Mouse (Mus musculus) kidney, embryonic 14.5 days (tissue): ENCODE measurements around the gene Bag2. TPM values are rescaled to one million over a fixed set of nuclear protein-coding genes. Genes with fewer than 3 reads are reported as not detected.

Experiments
- ATAC-seq: fragments of 200-750 bp; cut with Nextera tagmentation; 2 replicates; pipeline ENCODE4 v1.8.0; 2017; ENCODE audit warnings: moderate number of reproducible peaks, mild to moderate bottlenecking, moderate TSS enrichment, moderate library complexity; ENCODE audit not compliant: low FRiP score, low TSS enrichment
- H3K27ac ChIP-seq: fragments of 300-500 bp; sonication (generic); 2 replicates; pipeline ENCODE4 v1.5.1; 2014; ENCODE audit warnings: low read depth, mild to moderate bottlenecking, low read length, moderate library complexity, mixed read lengths
- H3K27me3 ChIP-seq: fragments of 300-500 bp; sonication (generic); 2 replicates; pipeline ENCODE4 v1.6.1; 2014; ENCODE audit warnings: mild to moderate bottlenecking, low read length; ENCODE audit not compliant: control insufficient read depth, insufficient read depth
- H3K36me3 ChIP-seq: fragments of 300-500 bp; sonication (generic); 2 replicates; pipeline ENCODE4 v1.6.1; 2014; ENCODE audit warnings: low read length, mixed read lengths; ENCODE audit not compliant: control insufficient read depth, insufficient read depth
- H3K4me1 ChIP-seq: fragments of 300-500 bp; sonication (generic); 2 replicates; pipeline ENCODE4 v1.6.1; 2014; ENCODE audit warnings: low read length, mixed read lengths; ENCODE audit not compliant: control insufficient read depth, insufficient read depth
- H3K4me2 ChIP-seq: fragments of 300-500 bp; sonication (generic); replicated peaks from 2 replicates; pipeline ENCODE4 v1.6.1; 2014; ENCODE audit warnings: low read depth, mild to moderate bottlenecking, low read length
- H3K4me3 ChIP-seq: fragments of 300-500 bp; sonication (generic); 2 replicates; pipeline ENCODE4 v1.5.1; 2014; ENCODE audit warnings: mild to moderate bottlenecking, low read length
- H3K9ac ChIP-seq: fragments of 300-500 bp; sonication (generic); 2 replicates; pipeline ENCODE4 v1.6.1; 2014; ENCODE audit warnings: low read depth, mild to moderate bottlenecking, low read length, moderate library complexity
- H3K9me3 ChIP-seq: fragments of 300-500 bp; sonication (generic); 2 replicates; pipeline ENCODE4 v1.6.1; 2016; ENCODE audit warnings: low read length; ENCODE audit not compliant: control insufficient read depth
- WGBS: fragments of 180-500 bp; shearing (Covaris S2); extraction: QIAGEN DNeasy Blood & Tissue Kit; methylation state at CpG from one replicate; pipeline ENCODE4 v1.1.7; 2014; 5-methylcytosine and 5-hydroxymethylcytosine counted together
- polyA plus RNA-seq: library from polyadenylated mRNA; unstranded; fragments of >200 nt; fragmentation: Nextera tagmentation; extraction: Ambion mirVana; gene quantifications from 2 replicates; pipeline ENCODE4 v1.2.1, GENCODE M21; 2014

Gene Bag2
- polyA plus RNA-seq, 1 experiment from 2014 or later, result 87.5 TPM

DNA sequence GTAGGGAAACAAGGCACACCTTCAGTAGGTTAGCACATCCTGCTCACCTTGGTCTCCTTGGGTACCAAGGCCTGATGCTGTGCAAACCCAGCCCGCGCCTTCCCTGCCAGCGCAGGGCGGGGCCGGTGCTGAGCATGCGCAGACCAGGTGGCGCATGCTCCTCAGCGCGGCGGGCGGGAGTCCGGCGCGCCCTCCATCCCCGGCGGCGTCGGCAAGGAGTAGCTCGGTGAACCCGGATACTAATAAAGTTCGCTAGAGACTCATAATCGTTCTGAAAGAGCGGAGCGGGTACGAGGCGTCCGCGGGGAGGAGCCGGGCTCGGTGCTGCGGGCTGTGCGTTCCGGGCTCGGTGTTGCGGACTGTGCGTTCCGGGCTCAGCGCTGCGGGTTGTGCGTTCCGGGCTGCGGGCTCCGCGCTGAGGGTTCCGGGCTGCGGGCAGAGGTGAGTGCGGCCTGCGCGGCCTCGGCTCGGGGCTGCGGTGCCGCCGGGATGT is 37.8 kb downstream of the Bag2 start, which contains the start of gene Rab23:
TSS of gene Rab23 (plus strand) at position 155 of the 493 bp plus-strand sequence.
- H3K27ac ChIP-seq, result peak within 1 kb of the TSS; percentile 87
- peak within 1 kb of the TSS; percentile 56 for H3K4me2 ChIP-seq
- no peaks in the 10 kb centered on the region for H3K9me3 ChIP-seq
- peak within 1 kb of the TSS; percentile 92 for H3K9ac ChIP-seq
- no peaks in the 10 kb centered on the region for H3K27me3 ChIP-seq
- ATAC-seq, result peak; percentile 95
- H3K36me3 ChIP-seq, result peaks cover 22% of the 10 kb centered on the region
- peaks cover 5% of the 10 kb centered on the region; the same call in 1 of the 2 replicates for H3K4me1 ChIP-seq
- peak within 1 kb of the TSS; percentile 83 for H3K4me3 ChIP-seq
- WGBS, result under 1% methylated on average over 52 of the region's 54 CpGs

DNA sequence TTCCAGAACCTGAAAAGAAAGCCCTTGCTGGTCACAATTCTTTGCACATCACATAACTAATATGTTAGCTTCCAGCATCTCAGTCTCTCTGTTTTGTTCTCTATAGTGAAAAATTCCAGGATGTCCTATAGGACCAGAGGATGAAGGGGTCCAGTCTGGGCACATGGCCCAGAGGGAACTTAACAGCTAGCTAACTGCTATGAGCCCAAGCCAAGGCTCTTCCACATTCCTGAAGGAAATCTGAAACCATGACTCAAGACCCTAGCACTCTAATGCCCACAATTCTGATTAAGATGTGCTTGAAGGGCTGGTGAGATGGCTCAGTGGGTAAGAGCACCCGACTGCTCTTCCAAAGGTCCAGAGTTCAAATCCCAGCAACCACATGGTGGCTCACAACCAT is 40.0 kb downstream of the Bag2 start:
- Histone ChIP-seq H3K36me3 (peaks cover 7% of the 10 kb centered on the region; the same call in 1 of the 2 replicates), H3K4me1 (peaks cover 5% of the 10 kb centered on the region; the same call in 1 of the 2 replicates), H3K9ac (no peak overlapping the region), H3K4me2 (no peak overlapping the region), H3K4me3 (no peak overlapping the region), H3K27ac (no peak overlapping the region), H3K27me3 (no peaks in the 10 kb centered on the region), H3K9me3 (no peaks in the 10 kb centered on the region)
- 89% methylated on average over 1 of the region's 1 CpGs for WGBS
- no peak for ATAC-seq

DNA sequence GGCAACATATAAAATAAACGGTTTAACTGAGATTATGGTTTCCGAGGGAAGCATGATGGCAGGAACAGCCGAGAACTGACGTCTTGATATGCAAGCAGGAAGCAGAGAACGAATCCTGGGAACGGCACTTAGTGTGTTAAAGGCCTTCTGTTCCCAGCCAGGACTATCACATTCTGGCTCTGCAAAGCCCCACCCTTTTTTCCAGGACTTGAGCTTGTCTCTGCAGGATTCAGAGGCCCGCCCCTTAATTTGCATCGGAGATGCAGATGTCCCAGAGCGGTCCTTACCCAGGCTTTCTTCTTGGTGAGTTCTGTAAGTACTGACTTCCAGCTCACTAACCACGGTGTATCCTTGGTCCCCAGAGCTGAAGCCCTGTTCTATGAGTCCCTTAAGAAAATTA is 42.8 kb downstream of the Bag2 start:
- no peak overlapping the region for H3K9ac ChIP-seq
- ATAC-seq, result no peak
- no peak overlapping the region for H3K4me3 ChIP-seq
- H3K4me1 ChIP-seq, result no peaks in the 10 kb centered on the region
- H3K36me3 ChIP-seq, result no peaks in the 10 kb centered on the region
- no peak overlapping the region for H3K4me2 ChIP-seq
- no peak overlapping the region for H3K27ac ChIP-seq
- WGBS, result 7% methylated on average over 10 of the region's 10 CpGs
- H3K27me3 ChIP-seq, result no peaks in the 10 kb centered on the region
- no peaks in the 10 kb centered on the region for H3K9me3 ChIP-seq

DNA sequence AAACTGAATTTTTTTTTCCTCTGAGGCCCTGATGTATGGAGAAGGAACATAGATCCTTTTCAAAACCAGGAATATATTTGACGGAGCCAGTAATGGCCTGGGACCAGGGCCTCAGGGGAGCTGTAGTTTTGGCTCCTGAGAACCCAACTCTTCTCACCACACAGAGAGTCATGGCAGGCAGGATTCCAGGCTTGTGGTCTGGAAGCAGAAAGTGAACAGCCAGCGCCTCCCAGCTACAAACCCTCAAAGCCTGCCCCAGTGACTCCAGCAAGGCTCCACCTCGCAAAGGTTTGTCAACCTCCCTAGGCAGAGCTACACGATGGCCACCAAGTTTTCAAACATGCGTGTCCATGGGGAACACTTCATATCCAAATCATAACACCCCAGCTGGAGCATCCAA is 45.6 kb downstream of the Bag2 start:
- H3K4me1 ChIP-seq, result no peaks in the 10 kb centered on the region
- H3K9me3 ChIP-seq, result no peaks in the 10 kb centered on the region
- ATAC-seq, result no peak
- no peak overlapping the region for H3K9ac ChIP-seq
- no peak overlapping the region for H3K27ac ChIP-seq
- H3K36me3 ChIP-seq, result no peaks in the 10 kb centered on the region
- H3K27me3 ChIP-seq, result no peaks in the 10 kb centered on the region
- no peak overlapping the region for H3K4me2 ChIP-seq
- 86% methylated on average over 5 of the region's 5 CpGs for WGBS
- H3K4me3 ChIP-seq, result no peak overlapping the region

DNA sequence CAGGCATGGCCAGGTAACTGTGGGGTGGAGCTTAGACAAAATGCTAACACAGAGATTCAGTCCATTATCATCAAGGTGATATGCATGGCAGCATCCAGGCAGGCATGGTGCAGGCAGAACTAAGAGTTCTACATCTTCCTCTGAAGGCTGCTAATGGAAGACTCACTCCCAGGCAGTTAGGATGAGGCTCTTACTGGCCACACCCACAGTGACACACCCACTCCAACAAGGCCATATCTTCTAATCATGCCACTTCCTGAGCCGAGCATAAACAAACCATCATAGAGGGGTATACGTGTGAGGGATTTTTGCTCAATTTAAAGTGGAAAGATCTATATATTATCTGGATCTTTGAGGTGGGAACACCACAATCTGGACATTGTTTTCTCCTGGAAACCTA is 48.0 kb downstream of the Bag2 start:
- H3K36me3 ChIP-seq, result no peaks in the 10 kb centered on the region
- no peak overlapping the region for H3K4me3 ChIP-seq
- no peak overlapping the region for H3K9ac ChIP-seq
- no peak overlapping the region for H3K27ac ChIP-seq
- WGBS, result 81% methylated on average over 2 of the region's 2 CpGs
- H3K9me3 ChIP-seq, result no peaks in the 10 kb centered on the region
- H3K4me2 ChIP-seq, result no peak overlapping the region
- no peaks in the 10 kb centered on the region for H3K27me3 ChIP-seq
- ATAC-seq, result no peak
- H3K4me1 ChIP-seq, result no peaks in the 10 kb centered on the region

DNA sequence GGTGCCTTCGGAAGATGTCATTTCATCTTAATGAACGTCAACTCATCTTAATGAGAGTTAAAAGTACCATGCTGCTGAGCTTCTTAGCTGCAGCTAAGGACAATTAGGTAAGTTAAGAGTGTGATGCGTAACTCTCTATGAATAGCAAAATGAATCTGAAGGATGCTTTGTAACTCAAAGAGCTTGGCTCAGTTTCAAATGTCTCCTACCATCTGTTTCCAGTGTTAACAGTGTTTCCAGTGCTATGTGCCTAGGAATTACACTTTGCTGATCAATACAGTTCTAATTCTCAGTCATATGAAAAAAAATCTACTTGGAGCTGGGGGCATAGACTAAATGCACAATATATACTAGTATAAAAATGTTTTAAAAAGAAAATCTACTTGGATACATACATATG is 56.4 kb downstream of the Bag2 start:
- Histone ChIP-seq H3K27ac (no peak overlapping the region), H3K9me3 (no peaks in the 10 kb centered on the region), H3K9ac (no peak overlapping the region), H3K36me3 (no peaks in the 10 kb centered on the region), H3K4me3 (no peak overlapping the region), H3K27me3 (no peaks in the 10 kb centered on the region), H3K4me1 (no peaks in the 10 kb centered on the region), H3K4me2 (no peak overlapping the region)
- no peak for ATAC-seq
- 92% methylated on average over 3 of the region's 3 CpGs for WGBS

DNA sequence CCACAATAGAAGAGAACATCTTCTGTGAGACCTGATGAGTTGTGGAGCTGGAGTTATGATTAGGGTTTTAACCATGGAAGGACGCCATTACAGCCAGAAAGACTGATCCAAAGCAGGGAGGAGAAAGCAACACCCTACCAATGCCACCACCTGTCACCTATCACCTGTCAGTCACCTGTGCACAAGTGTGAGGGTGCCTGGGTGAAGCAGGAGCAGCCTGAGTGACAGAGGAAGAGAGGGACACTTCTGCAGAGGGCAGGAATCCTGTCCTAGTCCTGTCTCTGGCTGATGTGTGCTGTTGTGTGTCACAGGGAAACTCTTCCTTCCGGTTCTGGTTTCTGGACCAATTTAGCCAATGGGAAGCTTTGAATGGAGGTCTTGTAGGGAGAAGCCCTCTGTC is 61.6 kb downstream of the Bag2 start:
- Histone ChIP-seq H3K4me1 (no peaks in the 10 kb centered on the region), H3K4me2 (no peak overlapping the region), H3K9me3 (no peaks in the 10 kb centered on the region), H3K9ac (no peak overlapping the region), H3K27ac (no peak overlapping the region), H3K36me3 (no peaks in the 10 kb centered on the region), H3K4me3 (no peak overlapping the region), H3K27me3 (no peaks in the 10 kb centered on the region)
- no peak for ATAC-seq
- WGBS, result 88% methylated on average over 2 of the region's 2 CpGs

Other genes with a start within 250 kb of the Bag2 start
- gene Prim2, start 88.0 kb downstream of the Bag2 start, polyA plus RNA-seq, result 42.2 and 44.0 TPM in 2 replicates
- 13.7 and 30.7 TPM in 2 replicates for gene Rab23, start 37.9 kb downstream of the Bag2 start, polyA plus RNA-seq
- gene Zfp451, start 56.8 kb upstream of the Bag2 start, polyA plus RNA-seq, result 21.0 and 38.8 TPM in 2 replicates
- gene Bend6, start 150.0 kb upstream of the Bag2 start, polyA plus RNA-seq, result 0.47 and 0.55 TPM in 2 replicates
- gene Dst, start 150.4 kb upstream of the Bag2 start, polyA plus RNA-seq, result 26.0 and 44.3 TPM in 2 replicates